Mouse (Mus musculus) cerebellum, adult (tissue): ENCODE results near the gene Fhad1.
"Not testable (repeated sequence)": the region's sequence is repeated elsewhere in the genome, so short reads cannot be mapped to it uniquely, and the experiment has no call there.

Experiments used
- ATAC-seq: cut with Nextera tagmentation; 2 replicates; pipeline ENCODE4 v1.9.2; 2017; ENCODE audit warnings: mild to moderate bottlenecking, moderate library complexity, mixed read lengths; ENCODE audit not compliant: insufficient number of reproducible peaks, low FRiP score, low TSS enrichment

The Fhad1 gene

DNA sequence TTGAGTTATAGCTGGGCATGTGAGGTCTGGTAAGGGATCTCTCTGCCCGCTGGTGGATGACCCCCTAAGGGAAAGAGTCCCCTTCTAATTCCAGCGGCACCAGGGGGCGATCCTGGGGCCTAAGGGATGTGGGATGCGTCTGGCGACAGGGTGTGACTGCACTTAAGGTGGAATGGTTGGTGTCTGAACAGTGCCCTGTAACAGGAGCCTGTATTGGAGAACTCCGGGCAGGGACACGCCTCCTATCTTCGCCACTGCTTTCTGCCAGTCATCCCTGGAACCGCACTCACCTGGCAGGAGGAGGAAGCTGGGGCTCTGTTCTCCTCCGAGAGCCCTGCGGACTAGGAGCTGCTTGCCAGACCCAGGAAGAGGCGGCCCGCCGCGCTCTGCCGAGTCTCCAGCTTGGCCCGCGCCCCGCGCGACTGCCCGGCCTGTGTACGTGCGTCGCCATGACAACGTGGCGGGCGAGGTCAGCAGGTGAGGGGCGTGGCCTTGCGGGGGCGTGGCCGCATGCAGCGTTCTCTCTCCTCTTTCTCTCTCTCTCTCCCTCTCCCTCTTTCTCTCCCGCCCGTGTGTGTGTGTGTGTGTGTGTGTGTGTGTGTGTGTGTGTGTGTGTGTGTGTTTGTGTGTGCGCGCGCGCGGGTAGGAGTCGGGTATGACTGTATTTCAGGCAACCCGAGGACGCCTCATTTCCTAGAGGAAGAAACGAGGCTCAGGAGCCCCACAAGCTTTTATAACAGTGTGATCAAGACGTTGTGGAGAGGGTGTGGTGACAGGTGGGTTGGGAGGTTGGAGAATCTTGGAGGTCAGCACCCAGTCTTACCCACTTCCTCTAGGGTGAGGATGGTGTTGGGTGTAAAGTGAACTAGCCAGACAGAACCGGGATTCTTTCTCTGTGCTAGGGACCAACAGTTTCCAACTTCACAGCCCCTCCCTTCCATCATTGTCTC, at the start of gene Fhad1:
Fhad1 (minus strand) TSS at position 424 of the 950 bp plus-strand sequence.
- peak; percentile 78; the same call in 1 of the 2 replicates for ATAC-seq

GRCm38 (mm10) chr4:142063057-142063534, 48.2 kb upstream of the Fhad1 start:
- ATAC-seq: no peak

GRCm38 (mm10) chr4:142061485-142062240, 46.8 kb upstream of the Fhad1 start:
- ATAC-seq: no peak

GRCm38 (mm10) chr4:142060455-142061378, 45.8 kb upstream of the Fhad1 start:
- ATAC-seq: peak; percentile 81

DNA sequence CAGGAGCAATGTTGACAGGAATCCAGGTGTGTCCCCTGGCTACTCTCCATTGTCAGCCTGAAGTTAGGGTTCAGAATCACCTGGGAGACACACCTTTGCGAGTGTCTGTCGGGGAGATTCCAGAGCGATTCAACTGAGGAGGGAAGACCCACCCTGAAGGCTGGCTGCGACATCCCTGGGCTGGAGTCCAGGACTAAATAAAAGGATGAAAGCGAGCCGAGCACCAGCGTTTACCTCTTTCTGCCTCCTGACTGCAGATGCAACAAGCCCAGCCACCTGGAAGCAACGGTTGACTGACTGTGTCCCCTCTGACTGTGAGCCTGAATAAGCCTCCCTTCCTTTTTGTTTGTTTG, 44.9 kb upstream of the Fhad1 start:
- no peak for ATAC-seq

GRCm38 (mm10) chr4:142059113-142059840, 44.4 kb upstream of the Fhad1 start:
- ATAC-seq: no peak

- ATAC-seq: no peak
Observed at GRCm38 (mm10) chr4:142057529-142058216, 42.8 kb upstream of the Fhad1 start.

- ATAC-seq: peak; percentile 32; the same call in 1 of the 2 replicates
Observed at GRCm38 (mm10) chr4:142055600-142055999, 40.7 kb upstream of the Fhad1 start.

DNA sequence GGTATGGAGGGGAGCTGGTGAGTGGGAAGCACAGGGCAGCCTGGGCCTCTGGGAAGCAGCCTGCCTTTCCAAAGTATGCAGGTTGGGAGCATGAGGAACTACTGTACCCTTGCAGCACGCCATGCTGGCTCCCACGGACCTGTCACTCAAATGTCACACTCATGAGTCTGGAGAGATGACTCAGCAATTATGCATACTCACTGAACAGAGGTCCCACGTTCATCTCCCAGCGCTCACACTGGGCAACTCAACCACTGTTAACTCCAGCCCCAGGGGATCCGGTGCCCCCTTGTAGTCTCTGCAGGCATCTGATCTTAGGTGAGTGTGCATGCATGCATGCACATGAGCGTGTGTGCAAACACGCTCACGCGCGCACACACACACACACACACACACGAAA, 39.7 kb upstream of the Fhad1 start:
- no peak for ATAC-seq

- ATAC-seq: no peak
Observed at GRCm38 (mm10) chr4:142053661-142054448, 39.0 kb upstream of the Fhad1 start.

DNA sequence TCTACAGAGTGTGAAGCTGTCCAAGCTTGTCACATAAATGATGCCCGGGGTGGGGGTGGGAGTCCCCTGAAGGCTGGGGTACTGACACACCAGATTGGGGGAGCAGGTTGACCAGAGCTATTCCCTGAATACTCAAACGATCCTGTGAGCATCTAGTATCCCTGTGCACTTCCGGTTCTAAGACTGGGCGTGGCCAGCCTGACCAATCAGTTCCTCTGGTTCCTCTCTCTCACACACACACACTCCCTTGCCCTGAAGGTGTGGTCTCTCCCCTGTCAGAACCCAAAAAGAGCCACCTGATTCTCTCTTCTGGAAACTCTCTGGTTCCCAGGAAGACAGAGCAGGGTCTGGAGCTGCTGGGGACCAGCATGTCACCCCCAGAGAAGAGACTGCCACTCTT, 38.4 kb upstream of the Fhad1 start:
- ATAC-seq: no peak

GRCm38 (mm10) chr4:142052391-142053132, 37.7 kb upstream of the Fhad1 start:
- ATAC-seq: no peak

- not testable (repeated sequence) for ATAC-seq
Observed at GRCm38 (mm10) chr4:142051883-142052282, 37.0 kb upstream of the Fhad1 start.

DNA sequence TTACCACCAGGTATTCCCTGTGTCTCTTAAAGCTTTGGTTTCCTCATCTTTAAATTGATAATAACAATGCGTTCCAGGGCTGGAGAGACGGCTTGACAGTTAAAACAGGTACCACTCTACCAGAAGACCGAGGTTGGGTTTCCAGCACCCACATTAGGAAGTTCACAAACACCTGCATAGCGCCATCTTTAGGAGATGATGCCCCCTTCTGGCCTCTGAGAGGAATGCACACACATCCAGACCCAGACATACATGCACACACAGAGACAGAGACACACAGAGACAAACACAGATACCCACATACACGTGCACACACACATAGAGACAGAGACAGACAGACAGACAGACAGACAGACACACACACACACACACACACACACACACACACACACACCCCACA, 35.1 kb upstream of the Fhad1 start:
- no peak for ATAC-seq

GRCm38 (mm10) chr4:142048391-142048790, 33.5 kb upstream of the Fhad1 start:
- ATAC-seq: no peak

- ATAC-seq: no peak
Observed at GRCm38 (mm10) chr4:142047005-142047404, 32.1 kb upstream of the Fhad1 start.

DNA sequence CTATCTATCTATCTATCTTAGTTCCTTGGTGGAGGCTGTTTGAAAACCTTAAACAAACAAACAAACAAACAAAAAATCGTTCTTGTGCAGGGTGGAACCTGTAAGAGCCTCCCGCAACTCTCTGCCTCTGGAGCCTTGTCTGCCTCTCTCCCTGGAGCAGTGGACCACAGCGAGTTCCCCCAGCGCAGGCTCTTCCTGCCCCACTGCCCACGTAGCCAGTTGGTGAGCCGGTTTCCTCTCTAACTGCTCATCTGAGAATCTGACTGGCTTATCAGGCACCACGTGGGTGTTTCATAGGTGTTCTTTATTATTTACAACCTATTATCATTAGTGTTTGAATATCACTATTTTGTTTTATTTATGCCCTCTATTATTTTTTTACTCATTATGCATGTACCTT, 31.6 kb upstream of the Fhad1 start:
- no peak for ATAC-seq
